Mouse (Mus musculus): ENCODE results near the gene Rpl9. TPM values are rescaled to one million over a fixed set of nuclear protein-coding genes. Genes with fewer than 3 reads are reported as not detected.

The Rpl9 gene
- polyA plus RNA-seq (2012; rRNA removed): 152 and 224 TPM in 2 replicates

GRCm38 (mm10) chr5:65390648-65391644 is at the start of gene Rpl9, which contains the start of gene Lias:
TSS of gene Rpl9 (minus strand) at chr5:65391444.
TSS of gene Lias (plus strand) at chr5:65391497.
- DNase-seq: peak; percentile 99
- TF ChIP-seq CTCF (IDR thresholded peaks at IDR 0.05; ENCODE audit: insufficient read depth, low read length) (no peak), POLR2A (IDR thresholded peaks at IDR 0.05; ENCODE audit: borderline replicate concordance, extremely low read depth, low read depth, low read length) (peak; percentile 97)
- Histone ChIP-seq H3K4me1 (ENCODE audit: control insufficient read depth, insufficient read depth, low read length) (peaks cover 5% of the 10 kb centered on the region; the same call in 1 of the 2 replicates), H3K4me3 (replicated peaks; ENCODE audit: extremely low read depth, low read depth, low read length) (peak within 1 kb of the TSS; percentile 96)
- WGBS: under 1% methylated on average over 83 of the region's 83 CpGs

GRCm38 (mm10) chr5:65438041-65438440 is 46.8 kb upstream of the Rpl9 start:
- Histone ChIP-seq H3K4me1 (ENCODE audit: control insufficient read depth, insufficient read depth, low read length) (0 out of 2 replicates have a peak, but pooled peaks cover 3% of the 10 kb centered on the region), H3K4me3 (replicated peaks; ENCODE audit: extremely low read depth, low read depth, low read length) (no peak overlapping the region)
- TF ChIP-seq CTCF (IDR thresholded peaks at IDR 0.05; ENCODE audit: insufficient read depth, low read length): no peak
- TF ChIP-seq POLR2A (IDR thresholded peaks at IDR 0.05; ENCODE audit: borderline replicate concordance, extremely low read depth, low read depth, low read length): no peak
- DNase-seq: no peak

GRCm38 (mm10) chr5:65435806-65436561 is 44.7 kb upstream of the Rpl9 start, which contains the start of gene Ugdh:
TSS of gene Ugdh (minus strand) at chr5:65435949.
- TF ChIP-seq POLR2A (IDR thresholded peaks at IDR 0.05; ENCODE audit: borderline replicate concordance, extremely low read depth, low read depth, low read length) (peak; percentile 98), CTCF (IDR thresholded peaks at IDR 0.05; ENCODE audit: insufficient read depth, low read length) (no peak)
- WGBS: under 1% methylated on average over 51 of the region's 51 CpGs
- Histone ChIP-seq H3K4me1 (ENCODE audit: control insufficient read depth, insufficient read depth, low read length) (0 out of 2 replicates have a peak, but pooled peaks cover 3% of the 10 kb centered on the region), H3K4me3 (replicated peaks; ENCODE audit: extremely low read depth, low read depth, low read length) (peak within 1 kb of the TSS; percentile 80)
- peak; percentile 95 for DNase-seq

- Histone ChIP-seq H3K4me3 (replicated peaks; ENCODE audit: extremely low read depth, low read depth, low read length) (peak overlapping the region; percentile 75), H3K4me1 (ENCODE audit: control insufficient read depth, insufficient read depth, low read length) (0 out of 2 replicates have a peak, but pooled peaks cover 3% of the 10 kb centered on the region)
- WGBS: under 1% methylated on average over 47 of the region's 47 CpGs
- no peak for DNase-seq
- peak; percentile 55; the same call in 1 of the 2 replicates for TF ChIP-seq POLR2A (IDR thresholded peaks at IDR 0.05; ENCODE audit: borderline replicate concordance, extremely low read depth, low read depth, low read length)
- TF ChIP-seq CTCF (IDR thresholded peaks at IDR 0.05; ENCODE audit: insufficient read depth, low read length): no peak
Observed at GRCm38 (mm10) chr5:65435363-65435805, 44.1 kb upstream of the Rpl9 start.

GRCm38 (mm10) chr5:65434471-65435362 is 43.5 kb upstream of the Rpl9 start:
- Histone ChIP-seq H3K4me1 (ENCODE audit: control insufficient read depth, insufficient read depth, low read length) (0 out of 2 replicates have a peak, but pooled peaks cover 3% of the 10 kb centered on the region), H3K4me3 (replicated peaks; ENCODE audit: extremely low read depth, low read depth, low read length) (peak overlapping the region; percentile 75)
- TF ChIP-seq POLR2A (IDR thresholded peaks at IDR 0.05; ENCODE audit: borderline replicate concordance, extremely low read depth, low read depth, low read length) (no peak), CTCF (IDR thresholded peaks at IDR 0.05; ENCODE audit: insufficient read depth, low read length) (no peak)
- 11% methylated on average over 15 of the region's 15 CpGs for WGBS
- peak; percentile 12 for DNase-seq

- Histone ChIP-seq H3K4me1 (ENCODE audit: control insufficient read depth, insufficient read depth, low read length) (no peaks in the 10 kb centered on the region), H3K4me3 (replicated peaks; ENCODE audit: extremely low read depth, low read depth, low read length) (no peak overlapping the region)
- DNase-seq: no peak
- 76% methylated on average over 5 of the region's 5 CpGs for WGBS
- TF ChIP-seq POLR2A (IDR thresholded peaks at IDR 0.05; ENCODE audit: borderline replicate concordance, extremely low read depth, low read depth, low read length): no peak
- no peak for TF ChIP-seq CTCF (IDR thresholded peaks at IDR 0.05; ENCODE audit: insufficient read depth, low read length)
Observed at GRCm38 (mm10) chr5:65429441-65429840, 38.2 kb upstream of the Rpl9 start.

GRCm38 (mm10) chr5:65428321-65428720 is 37.1 kb upstream of the Rpl9 start:
- TF ChIP-seq CTCF (IDR thresholded peaks at IDR 0.05; ENCODE audit: insufficient read depth, low read length) (no peak), POLR2A (IDR thresholded peaks at IDR 0.05; ENCODE audit: borderline replicate concordance, extremely low read depth, low read depth, low read length) (no peak)
- Histone ChIP-seq H3K4me3 (replicated peaks; ENCODE audit: extremely low read depth, low read depth, low read length) (no peak overlapping the region), H3K4me1 (ENCODE audit: control insufficient read depth, insufficient read depth, low read length) (no peaks in the 10 kb centered on the region)
- WGBS: 44% methylated on average over 4 of the region's 4 CpGs
- DNase-seq: peak; percentile 22

- Histone ChIP-seq H3K4me3 (replicated peaks; ENCODE audit: extremely low read depth, low read depth, low read length) (no peak overlapping the region), H3K4me1 (ENCODE audit: control insufficient read depth, insufficient read depth, low read length) (no peaks in the 10 kb centered on the region)
- DNase-seq: no peak
- TF ChIP-seq CTCF (IDR thresholded peaks at IDR 0.05; ENCODE audit: insufficient read depth, low read length) (no peak), POLR2A (IDR thresholded peaks at IDR 0.05; ENCODE audit: borderline replicate concordance, extremely low read depth, low read depth, low read length) (no peak)
- WGBS: 79% methylated on average over 5 of the region's 5 CpGs
Observed at GRCm38 (mm10) chr5:65425251-65425650, 34.0 kb upstream of the Rpl9 start.

All from lung, adult 2 months (tissue).